Mouse (Mus musculus) erythroblast, embryonic 14.5 days (primary cell): ENCODE results near the gene Abhd11. TPM values are rescaled to one million over a fixed set of nuclear protein-coding genes. Genes with fewer than 3 reads are reported as not detected.
A peak's percentile ranks its signal among the peaks of the same experiment; 100 is the strongest.

Source experiments
- H3K27me3 ChIP-seq: 2 replicates; pipeline ENCODE4 v1.6.1; 2012; ENCODE audit warnings: inconsistent platforms; ENCODE audit not compliant: control insufficient read depth
- H3K36me3 ChIP-seq: 2 replicates; pipeline ENCODE4 v1.6.1; 2012; ENCODE audit warnings: mild to moderate bottlenecking, inconsistent platforms; ENCODE audit not compliant: control insufficient read depth
- H3K4me1 ChIP-seq: 2 replicates; pipeline ENCODE4 v1.6.1; 2012; ENCODE audit warnings: inconsistent platforms; ENCODE audit not compliant: control insufficient read depth
- H3K4me3 ChIP-seq: replicated peaks from 2 replicates; pipeline ENCODE3; 2012; ENCODE audit warnings: moderate library complexity, mild to moderate bottlenecking, inconsistent platforms
- H3K9me3 ChIP-seq: 2 replicates; pipeline ENCODE4 v1.6.1; 2012; ENCODE audit warnings: low read length, inconsistent platforms, mixed read lengths; ENCODE audit not compliant: control insufficient read depth
- GATA1 ChIP-seq: IDR thresholded peaks from 2 replicates; pipeline ENCODE4 v1.6.1; 2012; ENCODE audit warnings: low read length, inconsistent platforms, mixed read lengths
- TAL1 ChIP-seq: IDR thresholded peaks from 3 replicates; pipeline ENCODE4 v1.6.1; 2012; ENCODE audit warnings: low read length, inconsistent platforms, mixed read lengths
- polyA plus RNA-seq: library from polyadenylated mRNA; stranded (reverse); fragments of >175 nt; gene quantifications from 2 replicates; pipeline ENCODE4 v1.2.3, GENCODE M21; 2012

The Abhd11 gene
- polyA plus RNA-seq, 1 experiment: 2.2 TPM

- Histone ChIP-seq H3K4me1 (peaks cover 5% of the 10 kb centered on the region), H3K9me3 (peaks cover 11% of the 10 kb centered on the region), H3K27me3 (no peaks in the 10 kb centered on the region), H3K4me3 (no peak overlapping the region), H3K36me3 (no peaks in the 10 kb centered on the region)
- no peak for TF ChIP-seq TAL1
- TF ChIP-seq GATA1: no peak
Measured at GRCm38 (mm10) chr5:135032581-135032980, 23.6 kb downstream of the Abhd11 start.

GRCm38 (mm10) chr5:135034593-135034992 lies 25.6 kb downstream of the Abhd11 start:
- H3K36me3 ChIP-seq: no peaks in the 10 kb centered on the region
- peaks cover 11% of the 10 kb centered on the region for H3K9me3 ChIP-seq
- no peak overlapping the region for H3K4me3 ChIP-seq
- peaks cover 7% of the 10 kb centered on the region for H3K4me1 ChIP-seq
- no peaks in the 10 kb centered on the region for H3K27me3 ChIP-seq
- TF ChIP-seq GATA1 (no peak), TAL1 (no peak)

GRCm38 (mm10) chr5:135035608-135036359 lies 26.8 kb downstream of the Abhd11 start:
- no peaks in the 10 kb centered on the region for H3K27me3 ChIP-seq
- H3K9me3 ChIP-seq: peaks cover 11% of the 10 kb centered on the region
- TF ChIP-seq GATA1 (no peak), TAL1 (no peak)
- peaks cover 19% of the 10 kb centered on the region for H3K4me1 ChIP-seq
- H3K4me3 ChIP-seq: no peak overlapping the region
- H3K36me3 ChIP-seq: no peaks in the 10 kb centered on the region

GRCm38 (mm10) chr5:135037946-135038345 lies 29.0 kb downstream of the Abhd11 start:
- Histone ChIP-seq H3K4me3 (no peak overlapping the region), H3K27me3 (no peaks in the 10 kb centered on the region), H3K36me3 (no peaks in the 10 kb centered on the region), H3K9me3 (peaks cover 11% of the 10 kb centered on the region), H3K4me1 (peaks cover 37% of the 10 kb centered on the region)
- TF ChIP-seq TAL1 (no peak), GATA1 (no peak)

- Histone ChIP-seq H3K4me1 (peaks cover 38% of the 10 kb centered on the region), H3K27me3 (no peaks in the 10 kb centered on the region), H3K4me3 (no peak overlapping the region), H3K36me3 (no peaks in the 10 kb centered on the region), H3K9me3 (peaks cover 6% of the 10 kb centered on the region)
- no peak for TF ChIP-seq GATA1
- no peak for TF ChIP-seq TAL1
Measured at GRCm38 (mm10) chr5:135039541-135039940, 30.6 kb downstream of the Abhd11 start.

GRCm38 (mm10) chr5:135040059-135040458 lies 31.1 kb downstream of the Abhd11 start:
- Histone ChIP-seq H3K27me3 (no peaks in the 10 kb centered on the region), H3K4me1 (peaks cover 38% of the 10 kb centered on the region), H3K36me3 (no peaks in the 10 kb centered on the region), H3K9me3 (peaks cover 1% of the 10 kb centered on the region; the same call in 1 of the 2 replicates), H3K4me3 (no peak overlapping the region)
- TF ChIP-seq TAL1: no peak
- TF ChIP-seq GATA1: no peak

- no peak overlapping the region for H3K4me3 ChIP-seq
- H3K36me3 ChIP-seq: peaks cover 2% of the 10 kb centered on the region; the same call in 1 of the 2 replicates
- no peaks in the 10 kb centered on the region for H3K9me3 ChIP-seq
- H3K27me3 ChIP-seq: no peaks in the 10 kb centered on the region
- TF ChIP-seq TAL1: no peak
- no peak for TF ChIP-seq GATA1
- H3K4me1 ChIP-seq: peaks cover 38% of the 10 kb centered on the region
Measured at GRCm38 (mm10) chr5:135040777-135041176, 31.8 kb downstream of the Abhd11 start.

GRCm38 (mm10) chr5:135042105-135042788 lies 33.3 kb downstream of the Abhd11 start:
- no peaks in the 10 kb centered on the region for H3K9me3 ChIP-seq
- TF ChIP-seq TAL1 (no peak), GATA1 (no peak)
- H3K27me3 ChIP-seq: no peaks in the 10 kb centered on the region
- H3K4me1 ChIP-seq: peaks cover 38% of the 10 kb centered on the region
- H3K36me3 ChIP-seq: peaks cover 2% of the 10 kb centered on the region; the same call in 1 of the 2 replicates
- peak overlapping the region; percentile 48 for H3K4me3 ChIP-seq

GRCm38 (mm10) chr5:135044575-135044974 lies 35.6 kb downstream of the Abhd11 start:
- TF ChIP-seq TAL1 (no peak), GATA1 (no peak)

More at GRCm38 (mm10) chr5:135044575-135044974, 35.6 kb downstream of the Abhd11 start:
- peaks cover 32% of the 10 kb centered on the region for H3K4me1 ChIP-seq
- H3K4me3 ChIP-seq: no peak overlapping the region
- no peaks in the 10 kb centered on the region for H3K27me3 ChIP-seq
- H3K36me3 ChIP-seq: peaks cover 2% of the 10 kb centered on the region; the same call in 1 of the 2 replicates
- no peaks in the 10 kb centered on the region for H3K9me3 ChIP-seq
